21 mouse cellular contexts compared by ENCODE assay signal in the genomic region with DNA sequence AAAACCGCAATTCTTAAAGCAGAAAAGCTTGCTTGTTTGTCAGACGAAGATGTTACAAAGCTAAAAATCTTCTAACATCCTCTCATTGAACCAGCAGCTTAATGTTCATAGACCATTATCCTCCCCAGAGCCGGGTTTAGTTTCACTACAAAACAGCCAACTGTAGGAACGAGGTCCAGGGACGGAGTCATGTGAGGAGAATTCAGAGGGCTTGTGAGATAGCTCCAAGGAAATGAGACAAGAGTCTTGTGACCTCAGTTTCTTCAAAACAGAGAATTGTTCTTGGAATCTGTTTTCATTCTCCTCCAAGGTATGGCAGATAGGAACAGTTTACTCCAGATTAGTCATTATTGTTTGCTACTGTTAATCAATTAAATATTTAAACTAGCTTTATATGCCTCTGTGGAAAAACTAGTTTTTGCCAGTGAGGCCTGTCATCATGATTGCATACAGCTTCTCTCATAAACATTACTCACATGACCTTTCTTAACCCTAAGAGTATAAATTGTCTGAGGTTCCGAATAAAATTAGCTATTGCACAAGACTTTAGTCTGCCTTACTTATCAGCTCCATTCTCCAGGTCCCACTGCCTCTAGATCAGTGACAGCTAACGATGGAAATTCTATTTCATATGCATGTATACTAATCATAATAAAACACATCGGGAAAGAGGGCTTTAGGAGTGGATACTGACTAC. TPM values are rescaled to one million over a fixed set of nuclear protein-coding genes. Genes with fewer than 3 reads are reported as not detected.
A peak's percentile ranks its signal among the peaks of the same experiment; 100 is the strongest.
DNase-seq lines count a peak whose midpoint lies in the region; ATAC-seq lines count a peak whose summit lies in the region.
"Had no signal": no experiment of that assay in that cellular context is flagged by ENCODE, and none has a peak within 500 bp of the region (broad histone marks: within the 10 kb centered on the region; RNA-seq: fewer than 3 reads in every experiment).

No protein-coding gene starts in this region.

- H3K9me3 ChIP-seq in heart, embryonic 12.5 days (replicated peaks) = 0 out of 2 replicates have a peak, but pooled peaks cover 2% of the 10 kb centered on the region
- no peaks in the 10 kb centered on the region for H3K9me3 ChIP-seq in stomach, embryonic 16.5 days (replicated peaks; ENCODE audit: control insufficient read depth, low read length)
- H3K9me3 ChIP-seq in hindbrain, embryonic 13.5 days = no peaks in the 10 kb centered on the region
- H3K9me3 ChIP-seq: embryonic facial prominence, embryonic 12.5 days; heart, embryonic 13.5 days; limb, embryonic 15.5 days; midbrain, embryonic 12.5 days; neural tube, embryonic 12.5 days had no signal

- H3K27ac ChIP-seq in heart, embryonic 12.5 days (ENCODE audit: poor library complexity, severe bottlenecking) = no peak overlapping the region
- no peak overlapping the region for H3K27ac ChIP-seq in stomach, embryonic 16.5 days (ENCODE audit: low read length)
- no peak overlapping the region for H3K27ac ChIP-seq in hindbrain, embryonic 13.5 days
- H3K27ac ChIP-seq: embryonic facial prominence, embryonic 12.5 days; heart, embryonic 13.5 days; limb, embryonic 15.5 days; midbrain, embryonic 12.5 days; neural tube, embryonic 12.5 days had no signal

- no peak overlapping the region for H3K9ac ChIP-seq in heart, embryonic 12.5 days
- H3K9ac ChIP-seq in stomach, embryonic 16.5 days (ENCODE audit: low read length) = no peak overlapping the region
- H3K9ac ChIP-seq in hindbrain, embryonic 13.5 days = no peak overlapping the region
- H3K9ac ChIP-seq: embryonic facial prominence, embryonic 12.5 days; forebrain, postnatal 0 days; heart, embryonic 13.5 days; limb, embryonic 15.5 days; midbrain, embryonic 12.5 days; neural tube, embryonic 12.5 days had no signal

- WGBS in heart, embryonic 12.5 days = 53% methylated on average over 8 of the region's 8 CpGs
- WGBS in stomach, embryonic 16.5 days = 56% methylated on average over 8 of the region's 8 CpGs
- 82% methylated on average over 8 of the region's 8 CpGs for WGBS in hindbrain, embryonic 13.5 days

- no peak for DNase-seq in frontal cortex, postnatal 36 days (ENCODE audit: low spot score in 2 of 2)
- DNase-seq in heart, postnatal 10 days = peak; percentile 33 to 37
- DNase-seq in fibroblast of lung, adult 2 months (ENCODE audit: low read depth) = peak; percentile 34
- DNase-seq in layer of hippocampus, postnatal 36 days = no peak
- DNase-seq: adrenal gland, adult 2 months; cerebellum, adult 9-11 months; forebrain, postnatal 0 days; right cerebral cortex, postnatal 4 days; thymus, postnatal 36 days had no signal

- intact Hi-C loops in heart, postnatal 10 days (cut with DNase I) = no loop called here

- H3K36me3 ChIP-seq in heart, embryonic 12.5 days = no peaks in the 10 kb centered on the region
- no peaks in the 10 kb centered on the region for H3K36me3 ChIP-seq in stomach, embryonic 16.5 days (ENCODE audit: control insufficient read depth, insufficient read depth, low read length)
- H3K36me3 ChIP-seq in hindbrain, embryonic 13.5 days = no peaks in the 10 kb centered on the region
- H3K36me3 ChIP-seq: embryonic facial prominence, embryonic 12.5 days; heart, embryonic 13.5 days; limb, embryonic 15.5 days; midbrain, embryonic 12.5 days; neural tube, embryonic 12.5 days had no signal

- no peak overlapping the region for H3K4me2 ChIP-seq in heart, embryonic 12.5 days
- H3K4me2 ChIP-seq in stomach, embryonic 16.5 days (ENCODE audit: low read depth, low read length) = no peak overlapping the region
- H3K4me2 ChIP-seq in hindbrain, embryonic 13.5 days = no peak overlapping the region
- H3K4me2 ChIP-seq: embryonic facial prominence, embryonic 12.5 days; heart, embryonic 13.5 days; limb, embryonic 15.5 days; midbrain, embryonic 12.5 days; neural tube, embryonic 12.5 days had no signal

- H3K4me3 ChIP-seq in heart, embryonic 12.5 days = no peak overlapping the region
- no peak overlapping the region for H3K4me3 ChIP-seq in stomach, embryonic 16.5 days (replicated peaks; ENCODE audit: low read length)
- H3K4me3 ChIP-seq in hindbrain, embryonic 13.5 days = no peak overlapping the region
- H3K4me3 ChIP-seq: embryonic facial prominence, embryonic 12.5 days; heart, embryonic 13.5 days; limb, embryonic 15.5 days; midbrain, embryonic 12.5 days; neural tube, embryonic 12.5 days had no signal

- ATAC-seq in frontal cortex, adult (ENCODE audit: low TSS enrichment) = peak; percentile 47; the same call in 1 of the 2 replicates
- ATAC-seq in heart, embryonic 12.5 days (ENCODE audit: insufficient number of reproducible peaks, low FRiP score) = no peak
- ATAC-seq in stomach, embryonic 16.5 days (ENCODE audit: insufficient read depth, low FRiP score) = peak; percentile 30; the same call in 1 of the 2 replicates
- no peak for ATAC-seq in hindbrain, embryonic 13.5 days (ENCODE audit: low FRiP score)
- ATAC-seq: forebrain, postnatal 0 days; lung, postnatal 0 days had no signal

- H3K4me1 ChIP-seq in heart, embryonic 12.5 days (replicated peaks) = peaks cover 22% of the 10 kb centered on the region
- 0 out of 2 replicates have a peak, but pooled peaks cover 4% of the 10 kb centered on the region for H3K4me1 ChIP-seq in stomach, embryonic 16.5 days (ENCODE audit: control insufficient read depth, insufficient read depth, low read length)
- H3K4me1 ChIP-seq in hindbrain, embryonic 13.5 days (replicated peaks) = no peaks in the 10 kb centered on the region
- H3K4me1 ChIP-seq: limb, embryonic 15.5 days; neural tube, embryonic 12.5 days had no signal

- no peaks in the 10 kb centered on the region for H3K27me3 ChIP-seq in heart, embryonic 12.5 days (replicated peaks)
- no peaks in the 10 kb centered on the region for H3K27me3 ChIP-seq in stomach, embryonic 16.5 days (ENCODE audit: control insufficient read depth, insufficient read depth, low read length)
- H3K27me3 ChIP-seq in hindbrain, embryonic 13.5 days = no peaks in the 10 kb centered on the region
- H3K27me3 ChIP-seq: CH12.LX; embryonic facial prominence, embryonic 12.5 days; heart, embryonic 13.5 days; limb, embryonic 15.5 days; midbrain, embryonic 12.5 days; neural tube, embryonic 12.5 days had no signal

RNA-seq across cellular contexts. Expression of gene Car8, which starts 25.8 kb away (rescaled TPM):
- total RNA-seq in heart, postnatal 10 days (2021) = 10 to 100 TPM; 12.8 to 16.5 TPM
- polyA plus RNA-seq in heart, embryonic 12.5 days (2016; fragmentation: Nextera tagmentation; extraction: Ambion mirVana) = 8.7 and 9.1 TPM in 2 replicates
- polyA plus RNA-seq in stomach, embryonic 16.5 days (2015; fragmentation: Nextera tagmentation; extraction: Ambion mirVana) = 12.8 and 13.3 TPM in 2 replicates
- 1 to 10 TPM; 3.1 TPM for total RNA-seq in layer of hippocampus, postnatal 36 days (2021)
- 2.4 and 2.5 TPM in 2 replicates for polyA plus RNA-seq in hindbrain, embryonic 13.5 days (2015; fragmentation: Nextera tagmentation; extraction: Ambion mirVana)
- total RNA-seq: CH12.LX; megakaryocyte progenitor cell, adult 5-6 weeks had no signal

Comparison
In these comparisons a context has a peak if more than half of its experiments do, and no peak if none do; other contexts are left out.
1. ATAC-seq: peak in frontal cortex, adult (single experiment) and stomach, embryonic 16.5 days (single experiment); none in heart, embryonic 12.5 days (single experiment) and hindbrain, embryonic 13.5 days (single experiment).
2. DNase-seq: peak in heart, postnatal 10 days (2 of 2) and fibroblast of lung, adult 2 months (single experiment); none in frontal cortex, postnatal 36 days (0 of 2) and layer of hippocampus, postnatal 36 days (0 of 2).